Mouse (Mus musculus) heart, embryonic 13.5 days (tissue): Measurements from ENCODE around the gene Wasf1. TPM values are rescaled to one million over a fixed set of nuclear protein-coding genes. Genes with fewer than 3 reads are reported as not detected.

Source experiments
- ATAC-seq: fragments of 200-750 bp; cut with Nextera tagmentation; 2 replicates; pipeline ENCODE4 v1.8.0; 2017; ENCODE audit warnings: moderate TSS enrichment; ENCODE audit not compliant: insufficient number of reproducible peaks, low FRiP score, low TSS enrichment; ENCODE audit errors: extremely low read depth
- H3K27ac ChIP-seq: fragments of 300-500 bp; sonication (generic); replicated peaks from 2 replicates; pipeline ENCODE4 v1.5.1; 2015; ENCODE audit warnings: moderate library complexity, mild to moderate bottlenecking, inconsistent platforms
- H3K27me3 ChIP-seq: fragments of 300-500 bp; sonication (generic); replicated peaks from 2 replicates; pipeline ENCODE4 v1.6.1; 2015; ENCODE audit warnings: mild to moderate bottlenecking, inconsistent platforms
- H3K36me3 ChIP-seq: fragments of 300-500 bp; sonication (generic); 2 replicates; pipeline ENCODE4 v1.6.1; 2015; ENCODE audit warnings: mild to moderate bottlenecking, inconsistent platforms
- H3K4me1 ChIP-seq: fragments of 300-500 bp; sonication (generic); 2 replicates; pipeline ENCODE4 v1.6.1; 2015; ENCODE audit warnings: inconsistent platforms
- H3K4me2 ChIP-seq: fragments of 300-500 bp; sonication (generic); 2 replicates; pipeline ENCODE4 v1.6.1; 2015; ENCODE audit warnings: inconsistent platforms, mild to moderate bottlenecking, moderate library complexity
- H3K4me3 ChIP-seq: fragments of 300-500 bp; sonication (generic); 2 replicates; pipeline ENCODE4 v1.5.1; 2015; ENCODE audit warnings: moderate library complexity, mild to moderate bottlenecking, inconsistent platforms
- H3K9ac ChIP-seq: fragments of 300-500 bp; sonication (generic); 2 replicates; pipeline ENCODE4 v1.6.1; 2015; ENCODE audit warnings: inconsistent platforms, mild to moderate bottlenecking, moderate library complexity
- H3K9me3 ChIP-seq: fragments of 300-500 bp; sonication (generic); 2 replicates; pipeline ENCODE4 v1.6.1; 2016; ENCODE audit warnings: inconsistent platforms
- WGBS: fragments of 180-500 bp; shearing (Covaris S2); methylation state at CpG from one replicate; pipeline ENCODE4 v1.1.7; 2015; ENCODE audit warnings: mixed read lengths; 5-methylcytosine and 5-hydroxymethylcytosine counted together
- polyA plus RNA-seq: library from polyadenylated mRNA; unstranded; fragments of >200 nt; fragmentation: Nextera tagmentation; extraction: Ambion mirVana; gene quantifications from 2 replicates; pipeline ENCODE4 v1.2.1, GENCODE M21; 2015

Gene Wasf1
- polyA plus RNA-seq, 1 experiment from 2014 or later, result 12.7 TPM

GRCm38 (mm10) chr10:40936160-40936726 is 53.0 kb downstream of the Wasf1 start:
- 67% methylated on average over 13 of the region's 13 CpGs for WGBS
- H3K9me3 ChIP-seq, result no peaks in the 10 kb centered on the region
- H3K4me3 ChIP-seq, result no peak overlapping the region
- no peak overlapping the region for H3K27ac ChIP-seq
- peaks cover 42% of the 10 kb centered on the region for H3K36me3 ChIP-seq
- no peak overlapping the region for H3K4me2 ChIP-seq
- no peaks in the 10 kb centered on the region for H3K27me3 ChIP-seq
- ATAC-seq, result no peak
- no peak overlapping the region for H3K9ac ChIP-seq
- H3K4me1 ChIP-seq, result no peaks in the 10 kb centered on the region

- 94% methylated on average over 20 of the region's 20 CpGs for WGBS
These were observed 54.3 kb downstream of the Wasf1 start for GRCm38 (mm10) chr10:40937569-40937968.

GRCm38 (mm10) chr10:40942688-40943087 is 59.4 kb downstream of the Wasf1 start:
- H3K27me3 ChIP-seq, result no peaks in the 10 kb centered on the region
- H3K9ac ChIP-seq, result no peak overlapping the region

More at GRCm38 (mm10) chr10:40937569-40937968, 54.3 kb downstream of the Wasf1 start:
- Histone ChIP-seq H3K9me3 (no peaks in the 10 kb centered on the region), H3K9ac (no peak overlapping the region), H3K36me3 (peaks cover 41% of the 10 kb centered on the region), H3K27ac (no peak overlapping the region), H3K4me2 (no peak overlapping the region), H3K4me3 (no peak overlapping the region), H3K4me1 (no peaks in the 10 kb centered on the region), H3K27me3 (no peaks in the 10 kb centered on the region)
- ATAC-seq, result no peak

GRCm38 (mm10) chr10:40950176-40950575 is 66.9 kb downstream of the Wasf1 start:
- no peak overlapping the region for H3K4me2 ChIP-seq
- peaks cover 14% of the 10 kb centered on the region for H3K4me1 ChIP-seq
- H3K4me3 ChIP-seq, result no peak overlapping the region
- no peak overlapping the region for H3K9ac ChIP-seq
- H3K9me3 ChIP-seq, result no peaks in the 10 kb centered on the region
- no peak overlapping the region for H3K27ac ChIP-seq
- 0 out of 2 replicates have a peak, but pooled peaks cover 4% of the 10 kb centered on the region for H3K36me3 ChIP-seq
- ATAC-seq, result no peak
- H3K27me3 ChIP-seq, result no peaks in the 10 kb centered on the region
- 66% methylated on average over 3 of the region's 3 CpGs for WGBS

More at GRCm38 (mm10) chr10:40942688-40943087, 59.4 kb downstream of the Wasf1 start:
- H3K4me2 ChIP-seq, result no peak overlapping the region
- WGBS, result 75% methylated on average over 4 of the region's 4 CpGs
- peaks cover 14% of the 10 kb centered on the region for H3K36me3 ChIP-seq
- no peaks in the 10 kb centered on the region for H3K4me1 ChIP-seq
- ATAC-seq, result no peak
- H3K27ac ChIP-seq, result no peak overlapping the region
- H3K9me3 ChIP-seq, result no peaks in the 10 kb centered on the region
- H3K4me3 ChIP-seq, result no peak overlapping the region

DNA sequence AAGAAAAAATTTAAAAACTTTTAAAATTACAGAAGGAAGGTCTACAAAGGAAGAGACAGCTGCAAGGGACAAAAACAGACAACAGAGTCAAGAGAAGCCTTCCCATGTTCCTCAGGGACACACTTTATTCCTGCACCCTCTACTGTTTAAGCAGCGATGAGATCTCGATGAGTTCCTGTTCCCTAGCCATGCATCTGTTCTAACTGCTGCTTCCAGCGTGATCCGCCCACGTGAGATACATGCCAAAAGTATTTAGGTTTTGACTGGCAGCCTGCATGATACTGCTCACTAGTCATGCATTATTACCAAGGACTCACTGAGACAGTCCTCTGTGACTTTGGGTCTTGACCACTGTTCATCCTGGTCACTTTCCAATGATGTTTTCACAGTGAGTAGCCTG is 72.9 kb downstream of the Wasf1 start:
- Histone ChIP-seq H3K4me1 (no peaks in the 10 kb centered on the region), H3K4me2 (no peak overlapping the region), H3K27ac (no peak overlapping the region), H3K27me3 (no peaks in the 10 kb centered on the region), H3K9ac (no peak overlapping the region), H3K36me3 (0 out of 2 replicates have a peak, but pooled peaks cover 4% of the 10 kb centered on the region), H3K4me3 (no peak overlapping the region), H3K9me3 (no peaks in the 10 kb centered on the region)
- 80% methylated on average over 5 of the region's 5 CpGs for WGBS
- no peak for ATAC-seq

- Histone ChIP-seq H3K27ac (no peak overlapping the region), H3K4me1 (no peaks in the 10 kb centered on the region), H3K27me3 (no peaks in the 10 kb centered on the region), H3K36me3 (no peaks in the 10 kb centered on the region), H3K9ac (no peak overlapping the region), H3K4me3 (no peak overlapping the region), H3K4me2 (no peak overlapping the region), H3K9me3 (no peaks in the 10 kb centered on the region)
- no peak for ATAC-seq
- WGBS, result 34% methylated on average over 6 of the region's 6 CpGs
These were observed 78.1 kb downstream of the Wasf1 start for GRCm38 (mm10) chr10:40961365-40961764.

GRCm38 (mm10) chr10:40962008-40962407 is 78.7 kb downstream of the Wasf1 start:
- Histone ChIP-seq H3K4me2 (no peak overlapping the region), H3K9ac (no peak overlapping the region), H3K27ac (no peak overlapping the region), H3K4me1 (no peaks in the 10 kb centered on the region), H3K36me3 (no peaks in the 10 kb centered on the region), H3K27me3 (no peaks in the 10 kb centered on the region), H3K4me3 (no peak overlapping the region), H3K9me3 (no peaks in the 10 kb centered on the region)
- no peak for ATAC-seq
- WGBS, result 81% methylated on average over 4 of the region's 4 CpGs

DNA sequence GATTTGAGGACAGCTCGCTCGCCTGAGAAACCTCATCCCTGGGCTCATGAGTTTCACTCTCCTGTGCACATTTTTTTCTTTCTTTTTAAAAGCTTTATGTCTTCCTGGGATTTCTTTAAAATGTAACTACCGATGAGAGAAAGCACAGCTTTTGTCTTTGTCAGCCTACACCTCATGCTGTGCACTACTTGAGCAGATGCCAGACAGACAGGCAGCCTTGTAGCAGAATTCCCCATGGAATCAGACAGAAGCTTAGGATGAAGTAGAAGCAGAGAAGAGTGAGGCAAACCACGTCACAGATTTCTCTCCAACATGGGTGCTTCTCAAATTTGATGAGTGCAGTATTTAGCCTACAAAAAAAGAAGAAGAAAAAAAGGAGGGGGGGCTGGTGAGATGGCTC is 81.3 kb downstream of the Wasf1 start:
- Histone ChIP-seq H3K9ac (no peak overlapping the region), H3K4me1 (peaks cover 5% of the 10 kb centered on the region), H3K27ac (no peak overlapping the region), H3K9me3 (no peaks in the 10 kb centered on the region), H3K36me3 (no peaks in the 10 kb centered on the region), H3K27me3 (no peaks in the 10 kb centered on the region), H3K4me2 (no peak overlapping the region), H3K4me3 (no peak overlapping the region)
- no peak for ATAC-seq
- 61% methylated on average over 4 of the region's 4 CpGs for WGBS

GRCm38 (mm10) chr10:40968551-40968950 is 85.3 kb downstream of the Wasf1 start:
- no peak overlapping the region for H3K4me2 ChIP-seq
- ATAC-seq, result no peak
- no peak overlapping the region for H3K4me3 ChIP-seq
- H3K9me3 ChIP-seq, result no peaks in the 10 kb centered on the region
- H3K4me1 ChIP-seq, result peaks cover 8% of the 10 kb centered on the region
- H3K27ac ChIP-seq, result no peak overlapping the region
- H3K27me3 ChIP-seq, result no peaks in the 10 kb centered on the region
- H3K36me3 ChIP-seq, result no peaks in the 10 kb centered on the region
- H3K9ac ChIP-seq, result no peak overlapping the region
- 70% methylated on average over 8 of the region's 8 CpGs for WGBS

DNA sequence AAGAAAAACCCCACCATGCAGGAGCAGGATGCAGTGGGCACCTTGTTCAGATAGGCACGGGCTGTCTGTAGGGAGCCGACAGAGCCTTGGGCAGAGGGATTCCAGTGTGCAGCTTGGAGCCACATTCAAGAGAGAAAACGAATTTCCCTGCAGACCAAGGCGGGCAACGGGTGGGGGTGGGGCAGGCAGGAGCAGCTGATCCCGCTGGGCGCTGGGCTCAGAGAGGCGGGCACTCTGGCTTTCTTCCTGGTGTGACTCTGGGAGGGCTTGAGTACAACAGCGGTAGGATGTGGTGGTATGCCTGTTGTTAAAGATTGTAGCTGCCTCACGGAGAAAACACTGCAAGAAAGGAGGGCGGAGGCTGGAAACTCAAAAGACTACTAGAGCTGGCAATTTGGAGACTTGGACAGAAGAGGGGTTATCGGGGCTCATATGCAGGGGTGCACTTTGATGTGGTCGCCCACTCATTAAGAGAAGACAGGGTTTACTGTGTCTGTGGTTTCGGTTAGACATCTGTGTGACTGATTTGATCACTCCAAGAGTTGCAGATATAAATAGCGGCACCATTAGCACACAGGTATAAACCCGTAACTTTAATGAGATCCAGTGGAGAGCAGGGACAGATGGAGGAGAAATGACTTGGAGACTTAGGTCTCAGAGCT is 86.2 kb downstream of the Wasf1 start:
- peak overlapping the region; percentile 46 for H3K4me3 ChIP-seq
- H3K4me2 ChIP-seq, result peak overlapping the region; percentile 71
- H3K9ac ChIP-seq, result peak overlapping the region; percentile 73
- no peaks in the 10 kb centered on the region for H3K27me3 ChIP-seq
- no peaks in the 10 kb centered on the region for H3K9me3 ChIP-seq
- ATAC-seq, result no peak
- peaks cover 8% of the 10 kb centered on the region for H3K4me1 ChIP-seq
- H3K27ac ChIP-seq, result no peak overlapping the region
- H3K36me3 ChIP-seq, result no peaks in the 10 kb centered on the region
- WGBS, result 6% methylated on average over 16 of the region's 16 CpGs

DNA sequence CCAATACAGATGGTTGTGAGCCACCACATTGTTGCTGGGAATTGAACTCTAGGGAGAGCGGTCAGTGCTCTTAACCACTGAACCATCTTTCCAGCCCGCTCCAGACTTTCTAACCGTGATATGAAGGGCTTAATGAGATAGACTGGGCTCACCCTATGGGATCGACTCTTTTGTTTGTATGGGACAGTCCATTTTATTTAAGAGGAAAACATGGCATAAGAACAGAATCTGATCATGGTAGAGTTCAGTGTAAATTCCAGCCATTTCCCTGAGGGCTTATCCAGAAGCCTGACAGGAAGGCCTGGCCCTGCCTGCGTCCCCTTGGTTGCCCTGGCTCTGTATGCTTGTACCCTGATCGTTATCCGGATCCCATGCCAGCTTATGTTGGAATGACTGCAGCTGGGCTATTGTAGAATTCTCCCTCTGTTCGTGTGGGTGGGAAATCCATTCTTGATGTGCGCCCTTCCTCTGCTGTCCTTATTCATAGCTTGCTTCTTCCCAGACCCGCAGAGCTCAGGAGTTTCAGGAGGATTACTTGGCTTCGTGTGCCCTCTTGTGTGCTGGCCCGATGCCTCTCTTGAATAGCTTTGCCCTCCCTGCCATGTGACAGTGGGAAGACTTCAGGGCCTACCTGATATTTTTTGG is 87.4 kb downstream of the Wasf1 start:
- H3K4me3 ChIP-seq, result no peak overlapping the region
- 80% methylated on average over 12 of the region's 12 CpGs for WGBS
- peaks cover 8% of the 10 kb centered on the region for H3K4me1 ChIP-seq
- H3K36me3 ChIP-seq, result no peaks in the 10 kb centered on the region
- ATAC-seq, result no peak
- H3K4me2 ChIP-seq, result no peak overlapping the region
- no peak overlapping the region for H3K9ac ChIP-seq
- H3K27me3 ChIP-seq, result no peaks in the 10 kb centered on the region
- no peak overlapping the region for H3K27ac ChIP-seq
- no peaks in the 10 kb centered on the region for H3K9me3 ChIP-seq
